Mouse (Mus musculus): ENCODE measurements around the gene Tmem50a. TPM values are rescaled to one million over a fixed set of nuclear protein-coding genes. Genes with fewer than 3 reads are reported as not detected.

The Tmem50a gene
- polyA plus RNA-seq, 1 experiment = 169 TPM

DNA sequence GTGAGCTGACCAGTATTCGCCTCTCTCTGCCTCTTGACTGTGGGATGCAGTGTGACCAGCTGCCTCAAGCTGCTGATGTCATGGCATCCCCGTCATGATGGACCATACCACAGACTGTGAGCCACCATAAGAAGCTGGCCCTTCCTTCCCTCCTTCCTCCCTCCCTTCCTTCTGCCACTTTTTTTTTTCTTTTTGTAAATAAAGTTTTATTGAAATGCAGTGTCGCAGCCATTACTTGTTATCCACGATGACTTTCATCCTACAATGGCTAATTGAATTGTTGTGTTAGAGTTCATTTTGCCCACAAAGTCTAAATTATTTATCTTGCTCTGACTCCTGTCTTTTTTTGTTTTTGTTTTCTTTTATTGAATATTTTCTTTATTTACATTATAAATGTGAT, 56.3 kb downstream of the Tmem50a start:
- TF ChIP-seq CTCF (IDR thresholded peaks at IDR 0.05; ENCODE audit: insufficient read depth, low read length) (no peak), POLR2A (IDR thresholded peaks at IDR 0.05; ENCODE audit: borderline replicate concordance, extremely low read depth, low read depth, low read length) (no peak)
- H3K4me1 ChIP-seq (ENCODE audit: control insufficient read depth, insufficient read depth, low read length) = no peaks in the 10 kb centered on the region
- WGBS = 80% methylated on average over 4 of the region's 4 CpGs
- DNase-seq = no peak
- H3K4me3 ChIP-seq (replicated peaks; ENCODE audit: extremely low read depth, low read depth, low read length) = no peak overlapping the region

DNA sequence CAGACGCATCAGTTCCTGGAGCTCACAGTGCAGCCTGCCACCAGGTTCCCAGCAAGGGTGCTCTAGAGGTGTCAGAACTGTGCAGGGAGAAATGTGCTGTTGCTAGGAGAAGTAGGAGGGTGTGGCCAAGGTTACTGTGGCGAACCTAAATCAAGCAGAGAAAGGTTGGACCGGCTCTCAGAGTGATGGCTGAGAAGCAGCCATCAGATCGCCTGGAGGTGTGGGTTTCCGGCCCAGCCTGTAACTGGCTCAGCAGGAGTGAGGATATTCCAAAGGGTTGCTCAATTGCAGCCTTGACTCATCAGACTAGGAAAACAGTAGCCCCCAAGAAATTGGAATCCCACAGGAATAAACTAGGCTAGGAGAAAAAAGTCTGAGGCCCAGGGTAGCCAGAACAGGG, 58.3 kb downstream of the Tmem50a start:
- WGBS = 53% methylated on average over 5 of the region's 5 CpGs
- no peak for DNase-seq
- H3K4me1 ChIP-seq (ENCODE audit: control insufficient read depth, insufficient read depth, low read length) = peaks cover 5% of the 10 kb centered on the region; the same call in 1 of the 2 replicates

DNA sequence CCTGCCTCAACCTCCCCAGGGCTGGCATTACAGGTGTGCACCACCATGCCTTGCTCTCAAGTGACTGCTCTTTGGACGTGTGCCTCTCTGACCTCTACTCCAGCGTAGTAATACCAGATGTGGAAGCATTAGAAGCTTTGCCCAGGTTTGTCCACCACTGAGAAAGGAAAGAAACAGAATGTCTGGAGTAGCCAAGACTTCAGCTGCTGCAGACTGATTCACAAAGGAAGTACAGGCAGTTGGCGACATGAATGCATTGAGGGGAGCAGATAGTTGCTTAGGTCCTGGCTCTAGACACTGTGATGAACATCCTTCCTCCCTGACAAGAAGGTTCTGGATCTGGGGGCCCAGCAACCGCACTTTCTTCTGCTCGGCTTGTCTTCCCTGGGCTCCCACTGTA, 58.8 kb downstream of the Tmem50a start:
- no peak for TF ChIP-seq POLR2A (IDR thresholded peaks at IDR 0.05; ENCODE audit: borderline replicate concordance, extremely low read depth, low read depth, low read length)
- no peak for TF ChIP-seq CTCF (IDR thresholded peaks at IDR 0.05; ENCODE audit: insufficient read depth, low read length)
- H3K4me1 ChIP-seq (ENCODE audit: control insufficient read depth, insufficient read depth, low read length) = peaks cover 5% of the 10 kb centered on the region; the same call in 1 of the 2 replicates
- WGBS = 53% methylated on average over 5 of the region's 5 CpGs
- DNase-seq = no peak
- H3K4me3 ChIP-seq (replicated peaks; ENCODE audit: extremely low read depth, low read depth, low read length) = no peak overlapping the region

More for the DNA sequence above, 58.3 kb downstream of the Tmem50a start:
- TF ChIP-seq POLR2A (IDR thresholded peaks at IDR 0.05; ENCODE audit: borderline replicate concordance, extremely low read depth, low read depth, low read length) (no peak), CTCF (IDR thresholded peaks at IDR 0.05; ENCODE audit: insufficient read depth, low read length) (no peak)
- no peak overlapping the region for H3K4me3 ChIP-seq (replicated peaks; ENCODE audit: extremely low read depth, low read depth, low read length)

DNA sequence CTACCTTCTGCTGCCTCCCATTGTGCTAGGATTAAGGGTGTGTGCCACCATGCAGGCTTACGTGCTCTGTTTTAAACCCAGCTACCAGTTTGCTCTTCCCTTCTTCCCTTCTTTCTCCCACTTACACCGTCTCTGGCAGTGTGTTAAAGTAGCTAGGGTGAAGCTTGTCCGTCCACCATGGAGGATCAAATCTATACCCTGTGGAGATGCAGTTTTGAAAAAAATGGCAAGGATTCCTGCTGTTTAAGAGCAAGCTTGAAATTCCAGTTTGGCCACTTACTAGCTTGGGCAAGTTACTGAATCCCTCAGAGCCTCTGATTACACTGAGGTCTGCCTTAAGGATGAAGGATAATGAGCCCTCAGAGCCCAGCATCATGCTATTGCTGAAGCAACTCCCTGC, 59.5 kb downstream of the Tmem50a start:
- DNase-seq = no peak
- 69% methylated on average over 3 of the region's 3 CpGs for WGBS
- Histone ChIP-seq H3K4me1 (ENCODE audit: control insufficient read depth, insufficient read depth, low read length) (peaks cover 5% of the 10 kb centered on the region; the same call in 1 of the 2 replicates), H3K4me3 (replicated peaks; ENCODE audit: extremely low read depth, low read depth, low read length) (no peak overlapping the region)
- no peak for TF ChIP-seq POLR2A (IDR thresholded peaks at IDR 0.05; ENCODE audit: borderline replicate concordance, extremely low read depth, low read depth, low read length)
- no peak for TF ChIP-seq CTCF (IDR thresholded peaks at IDR 0.05; ENCODE audit: insufficient read depth, low read length)

DNA sequence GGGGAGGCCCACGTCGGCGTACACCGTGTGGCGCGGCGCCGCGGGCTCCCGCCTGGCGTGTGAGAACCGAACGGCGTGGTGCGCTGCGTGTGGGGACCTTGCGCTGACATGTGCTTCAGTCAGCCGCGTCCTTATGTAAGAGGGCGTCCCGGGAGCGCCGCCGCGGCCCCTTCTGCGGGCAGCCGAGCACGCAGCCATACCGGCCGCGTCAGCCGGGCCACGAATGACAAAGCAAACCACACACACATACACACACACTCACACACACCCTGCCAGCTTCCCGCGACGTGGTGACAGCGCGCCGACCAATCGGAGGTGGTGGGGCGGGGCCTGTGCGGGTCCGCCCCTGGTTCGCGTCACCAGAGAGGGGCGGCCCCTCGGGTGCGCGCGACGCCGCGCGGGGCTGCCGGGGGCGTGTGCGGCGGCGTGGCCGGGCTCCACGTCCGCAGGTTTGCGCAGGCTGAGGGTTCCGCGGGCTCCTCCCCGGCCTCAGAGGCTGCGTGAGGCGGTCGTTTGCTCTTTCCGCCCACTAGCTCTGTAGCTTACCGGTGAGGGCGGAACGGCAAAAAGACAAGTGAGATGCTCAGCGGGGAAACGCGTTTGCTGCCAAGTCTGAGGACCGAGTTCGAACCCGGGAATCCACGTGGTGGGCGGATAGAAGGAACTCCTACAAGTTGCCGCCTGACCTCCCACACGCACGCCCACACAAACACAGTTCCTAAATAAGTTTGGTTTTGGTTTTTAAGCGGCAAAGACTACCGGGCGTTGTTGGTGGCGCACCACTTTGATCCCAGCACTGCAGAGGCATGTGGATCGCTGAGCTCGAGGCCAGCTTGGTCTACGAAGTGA, 61.0 kb downstream of the Tmem50a start:
- under 1% methylated on average over 91 of the region's 91 CpGs for WGBS

DNA sequence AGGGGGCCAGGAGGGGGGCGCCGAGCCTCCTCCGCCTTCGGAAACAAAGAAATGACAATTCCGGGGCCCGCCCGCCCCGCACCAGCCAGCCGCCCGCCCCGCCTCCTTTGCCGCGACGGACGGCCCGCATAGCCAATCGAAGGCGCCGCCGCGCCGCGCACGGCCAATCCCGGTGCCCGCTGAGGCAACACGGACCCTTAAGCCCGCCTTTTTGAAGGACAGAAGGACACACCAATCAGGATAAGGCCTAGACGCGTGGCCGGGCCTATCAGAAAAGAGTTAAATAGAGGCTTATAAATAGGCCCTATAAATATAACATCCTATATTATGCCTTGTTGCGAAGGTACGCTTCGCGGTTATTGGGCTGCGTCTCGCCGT, 61.6 kb downstream of the Tmem50a start, which contains the start of gene Maco1:
Maco1 (minus strand) TSS at position 87 of the 378 bp plus-strand sequence.
- peak within 1 kb of the TSS; percentile 98 for H3K4me3 ChIP-seq (replicated peaks; ENCODE audit: extremely low read depth, low read depth, low read length)
- under 1% methylated on average over 37 of the region's 38 CpGs for WGBS
- peaks cover 5% of the 10 kb centered on the region; the same call in 1 of the 2 replicates for H3K4me1 ChIP-seq (ENCODE audit: control insufficient read depth, insufficient read depth, low read length)
- DNase-seq = peak; percentile 100
- TF ChIP-seq POLR2A (IDR thresholded peaks at IDR 0.05; ENCODE audit: borderline replicate concordance, extremely low read depth, low read depth, low read length) (no peak), CTCF (IDR thresholded peaks at IDR 0.05; ENCODE audit: insufficient read depth, low read length) (no peak)

More for the DNA sequence above, 61.0 kb downstream of the Tmem50a start:
- H3K4me1 ChIP-seq (ENCODE audit: control insufficient read depth, insufficient read depth, low read length) = peaks cover 5% of the 10 kb centered on the region; the same call in 1 of the 2 replicates
- peak; percentile 92 for DNase-seq
- TF ChIP-seq CTCF (IDR thresholded peaks at IDR 0.05; ENCODE audit: insufficient read depth, low read length) (no peak), POLR2A (IDR thresholded peaks at IDR 0.05; ENCODE audit: borderline replicate concordance, extremely low read depth, low read depth, low read length) (peak; percentile 80; the same call in 1 of the 2 replicates)
- peak overlapping the region; percentile 98 for H3K4me3 ChIP-seq (replicated peaks; ENCODE audit: extremely low read depth, low read depth, low read length)

DNA sequence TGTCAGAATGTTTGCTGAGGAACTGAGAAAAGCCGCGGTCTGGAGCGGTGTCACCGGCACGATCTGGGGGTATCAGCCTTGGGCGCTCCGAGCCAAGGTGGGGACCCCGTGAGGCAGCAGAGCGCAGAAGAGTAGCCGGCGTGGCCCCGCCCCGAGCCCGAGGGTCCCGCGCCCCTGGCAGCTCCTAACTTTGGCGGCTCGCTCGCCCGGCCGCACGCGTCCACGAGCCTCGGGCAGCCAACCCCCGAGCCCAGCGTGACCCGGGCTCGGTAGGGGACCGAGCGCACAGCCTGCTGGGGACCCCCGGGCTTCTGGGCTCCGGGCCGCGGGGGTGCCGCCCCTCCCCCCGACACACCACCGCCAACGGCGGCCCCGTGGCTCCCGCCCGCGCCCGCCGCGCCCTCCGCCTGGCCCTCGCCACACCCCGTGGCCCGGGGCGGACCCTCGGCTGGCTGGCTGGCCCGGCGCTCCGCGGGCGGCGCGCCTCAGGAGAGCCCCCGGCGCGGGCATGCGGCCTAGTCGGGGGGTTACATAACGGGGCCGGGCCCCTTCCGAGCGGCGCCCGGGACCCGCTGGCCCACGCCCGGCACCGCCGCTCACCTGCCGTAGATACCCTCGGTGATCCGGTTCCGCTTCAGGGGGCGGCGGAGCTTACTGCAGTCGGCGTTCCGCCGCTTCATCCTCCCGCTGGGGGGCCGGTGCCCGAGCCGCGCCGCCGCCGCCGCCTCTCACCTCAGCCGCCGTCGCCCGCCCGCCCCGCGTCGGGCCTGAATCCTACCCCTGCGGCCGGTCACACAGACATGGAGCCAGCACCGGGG, 62.2 kb downstream of the Tmem50a start:
- no peak for DNase-seq
- under 1% methylated on average over 83 of the region's 106 CpGs for WGBS

DNA sequence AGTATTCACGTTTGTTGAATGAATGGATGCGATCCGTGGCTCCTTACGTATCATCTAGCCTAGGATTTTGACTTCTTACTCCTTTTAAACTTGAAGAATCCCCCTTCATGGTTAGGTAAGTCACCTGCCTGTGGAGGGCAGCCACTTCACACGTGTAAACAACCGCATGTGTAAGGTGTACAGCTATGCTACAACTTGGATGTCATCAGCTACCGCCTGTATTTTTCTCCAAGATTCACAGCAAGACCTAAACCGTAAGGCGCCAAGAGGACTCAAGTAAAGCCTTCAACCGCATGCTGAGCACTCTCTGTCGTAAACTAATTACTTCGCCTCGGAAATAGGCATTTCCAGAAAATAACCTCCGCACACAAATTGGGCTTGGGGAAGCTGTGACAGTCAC, 62.9 kb downstream of the Tmem50a start:
- TF ChIP-seq CTCF (IDR thresholded peaks at IDR 0.05; ENCODE audit: insufficient read depth, low read length) = no peak
- TF ChIP-seq POLR2A (IDR thresholded peaks at IDR 0.05; ENCODE audit: borderline replicate concordance, extremely low read depth, low read depth, low read length) = no peak
- DNase-seq = no peak
- peak overlapping the region; percentile 49 for H3K4me3 ChIP-seq (replicated peaks; ENCODE audit: extremely low read depth, low read depth, low read length)
- H3K4me1 ChIP-seq (ENCODE audit: control insufficient read depth, insufficient read depth, low read length) = peaks cover 13% of the 10 kb centered on the region
- 16% methylated on average over 14 of the region's 14 CpGs for WGBS

More for the DNA sequence above, 62.2 kb downstream of the Tmem50a start:
- Histone ChIP-seq H3K4me3 (replicated peaks; ENCODE audit: extremely low read depth, low read depth, low read length) (peak overlapping the region; percentile 71), H3K4me1 (ENCODE audit: control insufficient read depth, insufficient read depth, low read length) (peaks cover 8% of the 10 kb centered on the region; the same call in 1 of the 2 replicates)
- no peak for TF ChIP-seq POLR2A (IDR thresholded peaks at IDR 0.05; ENCODE audit: borderline replicate concordance, extremely low read depth, low read depth, low read length)
- no peak for TF ChIP-seq CTCF (IDR thresholded peaks at IDR 0.05; ENCODE audit: insufficient read depth, low read length)

DNA sequence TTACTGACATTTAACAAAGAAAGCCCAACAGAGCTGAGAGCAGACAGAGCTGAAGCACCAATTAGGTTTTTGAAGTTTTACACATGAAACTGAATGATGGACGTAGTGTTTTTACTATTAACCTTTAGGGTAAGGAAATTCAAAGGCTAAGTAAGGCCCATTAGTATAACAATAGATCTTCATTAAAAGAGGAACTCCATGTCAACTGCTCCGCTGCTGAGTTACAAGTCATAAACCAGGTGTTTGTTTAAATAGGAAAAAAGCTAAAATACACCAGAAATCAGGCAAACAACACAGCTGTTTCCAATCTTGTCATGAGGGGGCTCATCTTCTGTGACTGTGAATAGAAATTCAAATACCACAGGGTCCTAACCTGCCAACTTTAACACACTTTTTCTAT, 63.6 kb downstream of the Tmem50a start:
- 65% methylated on average over 2 of the region's 2 CpGs for WGBS
- no peak for DNase-seq
- H3K4me3 ChIP-seq (replicated peaks; ENCODE audit: extremely low read depth, low read depth, low read length) = no peak overlapping the region
- H3K4me1 ChIP-seq (ENCODE audit: control insufficient read depth, insufficient read depth, low read length) = peaks cover 17% of the 10 kb centered on the region
- TF ChIP-seq POLR2A (IDR thresholded peaks at IDR 0.05; ENCODE audit: borderline replicate concordance, extremely low read depth, low read depth, low read length) = no peak
- TF ChIP-seq CTCF (IDR thresholded peaks at IDR 0.05; ENCODE audit: insufficient read depth, low read length) = no peak
